Mouse (Mus musculus): Measurements from ENCODE around the gene Sec11a. TPM values are rescaled to one million over a fixed set of nuclear protein-coding genes. Genes with fewer than 3 reads are reported as not detected.
A peak's percentile ranks its signal among the peaks of the same experiment; 100 is the strongest.

The Sec11a gene
- 193 and 195 TPM in 2 replicates for polyA plus RNA-seq (2015; fragmentation: Nextera tagmentation; extraction: Ambion mirVana)

GRCm38 (mm10) chr7:80947445-80948350 lies at the start of gene Sec11a:
Gene Sec11a (minus strand): TSS chr7:80947780.
- peaks cover 33% of the 10 kb centered on the region for H3K4me1 ChIP-seq (replicated peaks)
- peak within 1 kb of the TSS; percentile 71 for H3K4me2 ChIP-seq
- peak within 1 kb of the TSS; percentile 73 for H3K4me3 ChIP-seq
- H3K9me3 ChIP-seq: no peaks in the 10 kb centered on the region
- peaks cover 5% of the 10 kb centered on the region; the same call in 1 of the 2 replicates for H3K27me3 ChIP-seq
- peak within 1 kb of the TSS; percentile 96 for H3K27ac ChIP-seq (replicated peaks)
- H3K9ac ChIP-seq: peak within 1 kb of the TSS; percentile 85
- ATAC-seq (ENCODE audit: low read depth): peak; percentile 100
- 0 out of 2 replicates have a peak, but pooled peaks cover 11% of the 10 kb centered on the region for H3K36me3 ChIP-seq
- WGBS: 1% methylated on average over 44 of the region's 44 CpGs

GRCm38 (mm10) chr7:80995266-80996146 lies 47.9 kb upstream of the Sec11a start:
- Histone ChIP-seq H3K27ac (replicated peaks) (no peak overlapping the region), H3K9me3 (no peaks in the 10 kb centered on the region), H3K27me3 (no peaks in the 10 kb centered on the region), H3K4me3 (peak overlapping the region; percentile 94; the same call in 1 of the 2 replicates), H3K4me1 (replicated peaks) (peaks cover 38% of the 10 kb centered on the region), H3K36me3 (0 out of 2 replicates have a peak, but pooled peaks cover 3% of the 10 kb centered on the region), H3K9ac (no peak overlapping the region), H3K4me2 (peak overlapping the region; percentile 73)
- no peak for ATAC-seq (ENCODE audit: low read depth)
- WGBS: 48% methylated on average over 3 of the region's 3 CpGs

- Histone ChIP-seq H3K4me2 (peak overlapping the region; percentile 73), H3K9me3 (no peaks in the 10 kb centered on the region), H3K4me3 (peak overlapping the region; percentile 94), H3K27ac (replicated peaks) (no peak overlapping the region), H3K27me3 (no peaks in the 10 kb centered on the region), H3K9ac (peak overlapping the region; percentile 98), H3K36me3 (0 out of 2 replicates have a peak, but pooled peaks cover 3% of the 10 kb centered on the region), H3K4me1 (replicated peaks) (peaks cover 38% of the 10 kb centered on the region)
- no peak for ATAC-seq (ENCODE audit: low read depth)
- 34% methylated on average over 6 of the region's 6 CpGs for WGBS
Measured at GRCm38 (mm10) chr7:80994663-80995005, 47.1 kb upstream of the Sec11a start.

- WGBS: under 1% methylated on average over 57 of the region's 58 CpGs
- peak overlapping the region; percentile 97 for H3K27ac ChIP-seq (replicated peaks)
- peak overlapping the region; percentile 94 for H3K4me3 ChIP-seq
- peak overlapping the region; percentile 98 for H3K9ac ChIP-seq
- peaks cover 38% of the 10 kb centered on the region for H3K4me1 ChIP-seq (replicated peaks)
- no peaks in the 10 kb centered on the region for H3K9me3 ChIP-seq
- 0 out of 2 replicates have a peak, but pooled peaks cover 3% of the 10 kb centered on the region for H3K36me3 ChIP-seq
- peak overlapping the region; percentile 73 for H3K4me2 ChIP-seq
- no peaks in the 10 kb centered on the region for H3K27me3 ChIP-seq
- ATAC-seq (ENCODE audit: low read depth): peak; percentile 83
Measured at GRCm38 (mm10) chr7:80993834-80994662, 46.5 kb upstream of the Sec11a start.

GRCm38 (mm10) chr7:80992980-80993833 lies 45.6 kb upstream of the Sec11a start, which contains the start of gene Zfp592:
Gene Zfp592 (plus strand): TSS chr7:80993681.
- Histone ChIP-seq H3K9ac (peak within 1 kb of the TSS; percentile 98), H3K9me3 (no peaks in the 10 kb centered on the region), H3K27ac (replicated peaks) (peak within 1 kb of the TSS; percentile 97), H3K36me3 (0 out of 2 replicates have a peak, but pooled peaks cover 3% of the 10 kb centered on the region), H3K4me1 (replicated peaks) (peaks cover 38% of the 10 kb centered on the region), H3K4me3 (peak within 1 kb of the TSS; percentile 94), H3K27me3 (no peaks in the 10 kb centered on the region), H3K4me2 (peak within 1 kb of the TSS; percentile 73)
- under 1% methylated on average over 82 of the region's 102 CpGs for WGBS
- ATAC-seq (ENCODE audit: low read depth): peak; percentile 91

- Histone ChIP-seq H3K9ac (peak overlapping the region; percentile 98), H3K4me1 (replicated peaks) (peaks cover 38% of the 10 kb centered on the region), H3K27ac (replicated peaks) (peak overlapping the region; percentile 97), H3K36me3 (0 out of 2 replicates have a peak, but pooled peaks cover 3% of the 10 kb centered on the region), H3K4me3 (peak overlapping the region; percentile 94), H3K4me2 (peak overlapping the region; percentile 73), H3K9me3 (no peaks in the 10 kb centered on the region), H3K27me3 (no peaks in the 10 kb centered on the region)
- ATAC-seq (ENCODE audit: low read depth): 0 out of 2 replicates have a peak, but pooled peaks have one; percentile 1
- WGBS: 2% methylated on average over 12 of the region's 12 CpGs
Measured at GRCm38 (mm10) chr7:80992631-80992979, 45.0 kb upstream of the Sec11a start.

- H3K36me3 ChIP-seq: 0 out of 2 replicates have a peak, but pooled peaks cover 3% of the 10 kb centered on the region
- no peak for ATAC-seq (ENCODE audit: low read depth)
- H3K4me2 ChIP-seq: peak overlapping the region; percentile 73
- peaks cover 38% of the 10 kb centered on the region for H3K4me1 ChIP-seq (replicated peaks)
- no peaks in the 10 kb centered on the region for H3K27me3 ChIP-seq
- H3K4me3 ChIP-seq: peak overlapping the region; percentile 94
- H3K27ac ChIP-seq (replicated peaks): no peak overlapping the region
- peak overlapping the region; percentile 98 for H3K9ac ChIP-seq
- H3K9me3 ChIP-seq: no peaks in the 10 kb centered on the region
- 80% methylated on average over 6 of the region's 6 CpGs for WGBS
Measured at GRCm38 (mm10) chr7:80992063-80992462, 44.5 kb upstream of the Sec11a start.

DNA sequence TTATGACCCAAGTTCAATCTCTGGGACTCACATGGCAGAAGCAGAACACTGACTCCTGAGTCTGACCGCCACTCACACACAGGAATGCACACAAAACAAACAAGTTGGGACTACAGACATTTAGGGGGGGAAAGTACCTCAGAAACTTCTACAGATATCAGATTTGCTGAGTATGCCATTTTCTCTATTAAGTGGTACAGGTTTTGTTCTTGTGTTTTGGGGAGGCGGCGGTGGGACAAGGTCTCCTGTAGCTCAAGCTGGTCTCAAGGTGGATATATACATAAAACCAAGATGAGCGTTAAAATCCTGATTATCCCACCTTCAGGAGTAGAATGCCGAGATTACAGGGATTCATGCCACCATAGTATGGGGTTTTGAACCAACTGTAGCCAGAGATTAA lies 44.0 kb upstream of the Sec11a start:
- H3K4me3 ChIP-seq: no peak overlapping the region
- ATAC-seq (ENCODE audit: low read depth): no peak
- H3K9ac ChIP-seq: peak overlapping the region; percentile 98; the same call in 1 of the 2 replicates
- 0 out of 2 replicates have a peak, but pooled peaks cover 3% of the 10 kb centered on the region for H3K36me3 ChIP-seq
- H3K27ac ChIP-seq (replicated peaks): no peak overlapping the region
- peak overlapping the region; percentile 73; the same call in 1 of the 2 replicates for H3K4me2 ChIP-seq
- no peaks in the 10 kb centered on the region for H3K27me3 ChIP-seq
- H3K9me3 ChIP-seq: no peaks in the 10 kb centered on the region
- peaks cover 38% of the 10 kb centered on the region for H3K4me1 ChIP-seq (replicated peaks)
- 93% methylated on average over 5 of the region's 5 CpGs for WGBS

DNA sequence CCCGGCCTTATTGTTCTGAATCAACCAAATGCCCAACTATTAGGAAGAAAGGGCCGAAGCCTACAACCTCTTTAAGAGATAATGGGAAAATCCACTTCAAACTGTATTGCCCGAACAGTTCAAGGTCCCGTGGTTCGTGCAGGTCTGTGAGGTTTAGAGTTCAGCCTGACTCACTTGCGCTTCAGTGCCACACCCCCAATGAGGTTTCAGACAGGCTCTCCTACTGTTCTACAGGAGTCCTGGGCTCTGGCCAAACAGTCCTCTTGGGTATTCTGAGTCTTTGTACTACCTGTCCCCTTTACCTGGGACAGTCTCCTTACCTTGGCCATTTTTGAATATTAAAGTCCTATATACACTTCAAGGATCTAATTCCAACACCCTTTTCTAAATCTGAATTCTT lies 42.7 kb upstream of the Sec11a start:
- 95% methylated on average over 6 of the region's 6 CpGs for WGBS
- Histone ChIP-seq H3K36me3 (no peaks in the 10 kb centered on the region), H3K4me1 (replicated peaks) (peaks cover 28% of the 10 kb centered on the region), H3K4me3 (no peak overlapping the region), H3K9me3 (no peaks in the 10 kb centered on the region), H3K27ac (replicated peaks) (no peak overlapping the region), H3K9ac (no peak overlapping the region), H3K27me3 (no peaks in the 10 kb centered on the region), H3K4me2 (no peak overlapping the region)
- ATAC-seq (ENCODE audit: low read depth): no peak

DNA sequence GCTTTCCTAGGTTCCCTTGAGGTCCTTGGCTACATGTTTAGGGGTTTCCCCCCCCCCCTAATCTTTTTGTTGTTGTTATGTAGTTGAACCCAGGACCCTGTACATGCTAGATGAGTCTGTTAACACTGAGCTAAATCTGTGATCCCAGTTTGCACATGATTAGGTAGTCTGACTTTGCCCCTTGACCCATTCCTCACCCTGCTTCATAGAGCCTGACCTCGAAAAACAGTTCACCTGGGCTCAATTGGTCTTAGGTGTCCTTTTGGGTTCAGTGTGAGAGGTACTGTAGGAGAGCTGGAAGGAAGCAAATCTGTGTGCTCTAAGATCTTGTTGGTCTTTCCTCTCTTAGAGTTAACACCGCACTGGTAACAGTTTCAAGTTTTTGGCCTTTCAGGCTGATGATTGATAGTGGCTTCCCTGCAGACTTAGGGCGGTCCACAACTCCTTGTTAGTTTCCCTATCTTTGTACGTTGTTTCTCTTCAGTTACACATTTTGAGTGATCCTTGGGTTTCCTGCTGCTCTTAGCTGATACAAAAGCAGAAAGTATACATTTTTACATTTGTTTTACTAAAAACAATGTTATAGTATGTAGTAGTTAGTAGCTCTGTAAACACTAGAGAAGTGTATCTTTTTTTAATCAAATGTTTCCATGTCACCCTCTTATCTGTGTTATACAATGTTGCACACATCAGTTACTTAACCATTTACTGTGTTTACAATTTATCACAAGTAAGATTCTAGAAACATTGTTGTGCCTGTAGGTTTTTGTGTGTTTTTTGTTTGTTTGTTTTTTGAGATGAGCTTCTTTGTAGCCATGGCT lies 40.4 kb upstream of the Sec11a start:
- no peak overlapping the region for H3K4me2 ChIP-seq
- H3K9ac ChIP-seq: no peak overlapping the region
- H3K27ac ChIP-seq (replicated peaks): no peak overlapping the region
- peaks cover 17% of the 10 kb centered on the region for H3K4me1 ChIP-seq (replicated peaks)
- no peaks in the 10 kb centered on the region for H3K27me3 ChIP-seq
- no peak for ATAC-seq (ENCODE audit: low read depth)
- WGBS: 76% methylated on average over 4 of the region's 4 CpGs
- no peaks in the 10 kb centered on the region for H3K36me3 ChIP-seq
- H3K9me3 ChIP-seq: no peaks in the 10 kb centered on the region
- H3K4me3 ChIP-seq: no peak overlapping the region

All from neural tube, embryonic 13.5 days (tissue).